Mouse (Mus musculus) E14TG2a.4 (cell line): ENCODE measurements around the gene Net1.

Experiments
- CTCF ChIP-seq: conservative IDR thresholded peaks from 2 replicates; pipeline ENCODE4 v1.5.1; 2014; ENCODE audit warnings: low read length
- NANOG ChIP-seq: IDR thresholded peaks from 2 replicates; pipeline ENCODE4 v1.6.1; 2014; ENCODE audit warnings: borderline replicate concordance, low read length, mixed read lengths
- POU5F1 ChIP-seq: IDR thresholded peaks from 2 replicates; pipeline ENCODE4 v1.6.1; 2014; ENCODE audit warnings: low read length, borderline replicate concordance

- TF ChIP-seq CTCF = no peak
- no peak for TF ChIP-seq NANOG
- TF ChIP-seq POU5F1 = no peak
These were observed 85.6 kb downstream of the Net1 start for GRCm38 (mm10) chr13:3832450-3832849.
